27 mouse cellular contexts compared by ENCODE assay signal in the genomic region with DNA sequence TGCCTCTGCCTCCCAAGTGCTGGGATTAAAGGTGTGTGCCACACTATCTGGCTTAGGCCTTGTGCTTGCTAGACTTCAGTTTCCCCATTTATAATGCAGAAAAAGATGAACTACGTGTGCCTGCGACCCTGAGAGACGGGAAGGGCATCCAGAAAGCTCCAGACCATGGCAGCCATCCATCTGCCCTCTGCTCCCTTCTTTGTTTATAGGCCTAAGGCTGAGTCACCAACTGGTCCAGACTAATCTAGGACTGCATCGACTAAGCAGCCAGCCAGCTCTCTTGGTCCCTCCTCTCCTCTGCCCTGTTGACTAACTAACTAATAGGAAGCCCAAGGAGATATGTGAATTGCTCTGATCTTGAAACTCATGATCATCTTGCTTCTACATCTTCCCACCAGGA. TPM values are rescaled to one million over a fixed set of nuclear protein-coding genes. Genes with fewer than 3 reads are reported as not detected.
DNase-seq lines count a peak whose midpoint lies in the region; ATAC-seq and TF ChIP-seq lines count a peak whose summit lies in the region.
"Had no signal": no experiment of that assay in that cellular context is flagged by ENCODE, and none has a peak within 500 bp of the region (broad histone marks: within the 10 kb centered on the region; RNA-seq: fewer than 3 reads in every experiment).

No protein-coding gene starts in this region.

- H3K9me3 ChIP-seq in intestine, embryonic 16.5 days (ENCODE audit: control insufficient read depth, low read length) = no peaks in the 10 kb centered on the region
- H3K9me3 ChIP-seq: embryonic facial prominence, embryonic 15.5 days; heart, embryonic 15.5 days; hindbrain, embryonic 15.5 days; intestine, embryonic 15.5 days; limb, embryonic 13.5 days; liver, embryonic 15.5 days had no signal

- H3K4me1 ChIP-seq in intestine, embryonic 16.5 days (ENCODE audit: control insufficient read depth, insufficient read depth, low read length) = 0 out of 2 replicates have a peak, but pooled peaks cover 6% of the 10 kb centered on the region
- H3K4me1 ChIP-seq: forebrain, embryonic 10.5 days; hindbrain, embryonic 15.5 days; limb, embryonic 13.5 days; liver, embryonic 15.5 days; midbrain, embryonic 10.5 days had no signal

- no peaks in the 10 kb centered on the region for H3K27me3 ChIP-seq in intestine, embryonic 16.5 days (replicated peaks; ENCODE audit: control insufficient read depth, insufficient read depth, low read length)
- H3K27me3 ChIP-seq: embryonic facial prominence, embryonic 15.5 days; heart, embryonic 15.5 days; hindbrain, embryonic 15.5 days; intestine, embryonic 15.5 days; limb, embryonic 13.5 days had no signal

- 69% methylated on average over 4 of the region's 4 CpGs for WGBS in intestine, embryonic 16.5 days

- no peaks in the 10 kb centered on the region for H3K36me3 ChIP-seq in intestine, embryonic 16.5 days (ENCODE audit: control insufficient read depth, insufficient read depth, low read length)
- H3K36me3 ChIP-seq: embryonic facial prominence, embryonic 15.5 days; forebrain, embryonic 10.5 days; heart, embryonic 15.5 days; hindbrain, embryonic 15.5 days; intestine, embryonic 15.5 days; limb, embryonic 13.5 days; liver, embryonic 15.5 days; midbrain, embryonic 10.5 days had no signal

- no peak overlapping the region for H3K27ac ChIP-seq in layer of hippocampus, adult 2 months
- no peak overlapping the region for H3K27ac ChIP-seq in intestine, embryonic 16.5 days (ENCODE audit: low read length)
- H3K27ac ChIP-seq: embryonic facial prominence, embryonic 15.5 days; forebrain, embryonic 10.5 days; heart, adult 2 months; heart, embryonic 15.5 days; hindbrain, embryonic 15.5 days; intestine, embryonic 15.5 days; limb, embryonic 13.5 days; liver, embryonic 15.5 days; macrophage; midbrain, embryonic 10.5 days had no signal

- H3K9ac ChIP-seq in intestine, embryonic 16.5 days (ENCODE audit: low read depth, low read length) = no peak overlapping the region
- H3K9ac ChIP-seq: embryonic facial prominence, embryonic 15.5 days; heart, embryonic 15.5 days; hindbrain, embryonic 15.5 days; intestine, embryonic 15.5 days; limb, embryonic 13.5 days; liver, embryonic 15.5 days had no signal

- ATAC-seq in intestine, embryonic 16.5 days = no peak
- ATAC-seq: CD4-positive, CD25-positive, alpha-beta regulatory T cell, adult 4 months; intestine, embryonic 15.5 days had no signal

- H3K4me2 ChIP-seq in intestine, embryonic 16.5 days (ENCODE audit: low read depth, low read length) = no peak overlapping the region
- H3K4me2 ChIP-seq: embryonic facial prominence, embryonic 15.5 days; heart, embryonic 15.5 days; hindbrain, embryonic 15.5 days; intestine, embryonic 15.5 days; limb, embryonic 13.5 days; liver, embryonic 15.5 days had no signal

- DNase-seq in kidney, adult 18-20 months = peak; percentile 15
- DNase-seq in kidney, postnatal 10 days = no peak
- peak; percentile 56 for DNase-seq in urinary bladder, postnatal 14 days (ENCODE audit: low spot score)
- DNase-seq in urinary bladder, postnatal 4 days (ENCODE audit: low spot score in 2 of 2) = no peak
- DNase-seq in lung, adult 18-20 months = peak; percentile 57 to 58
- DNase-seq in layer of hippocampus, adult 2 months (ENCODE audit: low spot score in 2 of 2) = no peak
- DNase-seq: cerebellum, adult 18-20 months; cerebellum, postnatal 25 days; embryo, embryonic 11 days; gastrocnemius, postnatal 10 days; heart, adult 2 months; heart, postnatal 4 days; layer of hippocampus, postnatal 36 days; right cerebral cortex, adult 18-20 months; thymus, postnatal 25 days had no signal

- no peak overlapping the region for H3K4me3 ChIP-seq in layer of hippocampus, adult 2 months
- no peak overlapping the region for H3K4me3 ChIP-seq in intestine, embryonic 16.5 days (ENCODE audit: low read length)
- H3K4me3 ChIP-seq: embryonic facial prominence, embryonic 15.5 days; forebrain, embryonic 10.5 days; heart, adult 2 months; heart, embryonic 15.5 days; hindbrain, embryonic 15.5 days; intestine, embryonic 15.5 days; limb, embryonic 13.5 days; liver, embryonic 15.5 days; midbrain, embryonic 10.5 days had no signal

- TF ChIP-seq CTCF in layer of hippocampus, adult 2 months (conservative IDR thresholded peaks at IDR 0.05) = no peak

RNA-seq across cellular contexts. Expression of a gene that starts 37.7 kb away (rescaled TPM):
- total RNA-seq in layer of hippocampus, adult 2 months (2021) = 100 to 1,000 TPM; 135 to 148 TPM
- polyA plus RNA-seq in intestine, embryonic 16.5 days (2015; fragmentation: Nextera tagmentation; extraction: Ambion mirVana) = 9.1 and 10.8 TPM in 2 replicates

RNA-seq across cellular contexts. Expression of a gene that starts 41.5 kb away (rescaled TPM):
- total RNA-seq in layer of hippocampus, adult 2 months (2021) = 10 to 100 TPM; 54.5 to 54.8 TPM
- polyA plus RNA-seq in intestine, embryonic 16.5 days (2015; fragmentation: Nextera tagmentation; extraction: Ambion mirVana) = 70.2 and 79.2 TPM in 2 replicates
- total RNA-seq: monocyte, adult 5-6 weeks had no signal
- polyA plus RNA-seq: macrophage had no signal

RNA-seq across cellular contexts. Expression of a gene that starts 59.9 kb away (rescaled TPM):
- total RNA-seq in layer of hippocampus, adult 2 months (2021) = 10 to 100 TPM; 29.4 to 42.9 TPM
- polyA plus RNA-seq in intestine, embryonic 16.5 days (2015; fragmentation: Nextera tagmentation; extraction: Ambion mirVana) = 35.6 and 37.8 TPM in 2 replicates

Comparison
In these comparisons a context has a peak if more than half of its experiments do, and no peak if none do; other contexts are left out.
1. DNase-seq: peak in kidney, adult 18-20 months (single experiment), urinary bladder, postnatal 14 days (single experiment) and lung, adult 18-20 months (2 of 2); none in kidney, postnatal 10 days (single experiment), urinary bladder, postnatal 4 days (0 of 2) and layer of hippocampus, adult 2 months (0 of 2).